Mouse (Mus musculus) left cerebral cortex, adult 2 months (tissue): ENCODE data around the gene Col5a1. TPM values are rescaled to one million over a fixed set of nuclear protein-coding genes. Genes with fewer than 3 reads are reported as not detected.
A peak's percentile ranks its signal among the peaks of the same experiment; 100 is the strongest.

Experiments used
- DNase-seq, 2 experiments: peaks; one replicate each; pipeline ENCODE4 v3.0.0; 2021 to 2022; ENCODE audit warnings: low spot score in 2 of 2, mixed read lengths in 1 of 2; ENCODE audit errors: extremely low spot score in 1 of 2
- H3K27ac ChIP-seq: fragments of 200-600 bp; 2 replicates; pipeline ENCODE4 v1.8.1; 2022
- H3K4me3 ChIP-seq: fragments of 200-600 bp; 2 replicates; pipeline ENCODE4 v1.8.1; 2022
- CTCF ChIP-seq: fragments of 200-600 bp; IDR thresholded peaks from 2 replicates; pipeline ENCODE4 v1.8.1; 2022; ENCODE audit warnings: antibody characterized with exemption, mild to moderate bottlenecking, moderate library complexity
- intact Hi-C: fragments of 180-260 bp; cut with DNase I; formaldehyde crosslinking; loops from one replicate; pipeline ENCODE4 v1.15.1; 2025
- total RNA-seq, 2 experiments: library from RNA; stranded (reverse); gene quantifications; 2 replicates each; pipeline ENCODE4 v1.2.3; 2021

The Col5a1 gene
- total RNA-seq, 2 experiments from 2014 or later: 6.9 to 10.1 TPM

GRCm38 (mm10) chr2:27930471-27931015 lies 44.3 kb downstream of the Col5a1 start:
- intact Hi-C loops: no loop called here
- Histone ChIP-seq H3K4me3 (no peak overlapping the region), H3K27ac (no peak overlapping the region)
- no peak for TF ChIP-seq CTCF
- no peak for DNase-seq

DNA sequence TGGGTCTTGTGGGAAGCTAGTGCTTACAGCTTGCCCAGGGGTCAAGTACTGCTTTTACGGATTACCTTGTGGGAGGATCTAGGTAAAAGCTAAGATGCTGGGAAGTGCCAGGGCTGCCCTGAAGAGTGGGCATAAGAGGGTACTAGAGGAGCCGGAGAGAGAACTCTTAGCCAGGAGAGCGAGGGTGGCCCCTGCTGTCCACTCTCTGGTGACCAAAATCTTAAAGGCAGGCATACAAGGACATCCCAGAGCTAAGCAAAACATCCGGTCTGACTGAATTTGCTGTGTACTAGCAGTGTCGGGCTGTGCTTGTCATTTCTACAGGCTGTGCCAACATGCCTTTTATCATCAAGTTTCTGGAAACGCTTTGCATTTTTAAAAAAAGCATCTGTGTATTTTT lies 44.9 kb downstream of the Col5a1 start:
- Histone ChIP-seq H3K4me3 (no peak overlapping the region), H3K27ac (no peak overlapping the region)
- no peak for TF ChIP-seq CTCF
- DNase-seq: no peak
- intact Hi-C loops: no loop called here

DNA sequence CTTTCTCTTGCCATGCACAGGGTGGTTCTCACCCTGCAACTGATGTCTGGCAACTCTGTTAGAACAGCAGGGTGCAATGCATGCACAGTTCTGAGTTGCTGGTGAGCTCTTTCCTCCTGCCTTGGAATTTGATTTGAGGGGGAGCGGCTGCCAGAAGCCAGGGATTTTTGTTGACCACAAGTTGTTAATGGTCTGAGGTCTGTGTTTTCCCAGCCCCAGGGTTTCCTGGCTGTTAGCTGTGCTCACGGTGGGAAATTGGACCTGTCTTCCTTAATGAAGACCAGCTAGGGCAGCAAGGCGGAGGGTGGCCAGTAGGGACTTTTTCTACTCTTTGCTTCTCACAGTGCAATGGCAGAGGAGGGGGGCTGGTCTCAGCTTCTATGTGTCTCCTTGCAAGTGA lies 45.7 kb downstream of the Col5a1 start:
- H3K4me3 ChIP-seq: no peak overlapping the region
- no peak for DNase-seq
- intact Hi-C loops: no loop called here
- TF ChIP-seq CTCF: no peak
- H3K27ac ChIP-seq: no peak overlapping the region

DNA sequence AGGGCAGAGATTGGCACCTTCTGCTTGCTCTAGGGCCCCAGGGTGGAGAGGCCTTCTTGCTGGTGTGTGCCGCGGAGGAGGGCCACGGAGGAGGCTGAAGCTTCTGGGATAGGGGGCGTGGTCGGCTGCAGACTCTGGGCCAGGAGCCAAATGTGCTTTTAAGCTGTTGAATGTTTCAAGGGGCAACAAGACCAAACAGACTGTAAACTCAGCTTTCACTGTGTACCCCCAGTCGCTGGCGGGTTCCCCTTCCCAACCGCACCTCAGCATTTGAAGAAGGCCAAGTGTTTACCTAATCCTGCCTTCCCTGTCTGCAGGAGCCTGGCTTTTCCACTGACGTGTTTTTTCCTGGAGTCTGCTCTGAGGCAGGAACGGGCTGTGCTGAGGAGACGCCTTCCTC lies 48.0 kb downstream of the Col5a1 start:
- DNase-seq: no peak

DNA sequence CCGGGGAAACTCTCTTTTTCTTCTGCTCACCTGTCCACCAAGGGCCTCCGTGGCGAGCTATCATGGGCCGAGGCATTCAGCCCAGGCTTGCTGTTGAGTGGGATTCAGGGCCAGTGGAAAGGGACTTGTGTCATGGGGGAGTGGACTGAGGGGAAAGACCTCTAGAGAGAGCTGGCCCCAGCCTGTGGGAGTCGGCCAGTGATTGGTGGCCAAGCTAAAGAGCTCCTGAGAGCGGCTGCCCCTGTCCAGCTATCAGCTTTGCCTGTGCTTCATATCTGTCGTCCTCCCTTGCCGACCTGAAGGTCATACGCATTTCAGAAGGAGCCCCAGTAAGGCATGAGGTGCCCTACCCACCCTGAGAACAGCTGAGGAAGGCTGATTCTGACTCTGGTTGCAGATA lies 48.6 kb downstream of the Col5a1 start:
- intact Hi-C loops: no loop called here
- no peak for DNase-seq
- Histone ChIP-seq H3K4me3 (no peak overlapping the region), H3K27ac (no peak overlapping the region)
- no peak for TF ChIP-seq CTCF

More for the DNA sequence above, 48.0 kb downstream of the Col5a1 start:
- TF ChIP-seq CTCF: no peak
- H3K4me3 ChIP-seq: no peak overlapping the region
- no peak overlapping the region for H3K27ac ChIP-seq
- intact Hi-C loops: no loop called here

DNA sequence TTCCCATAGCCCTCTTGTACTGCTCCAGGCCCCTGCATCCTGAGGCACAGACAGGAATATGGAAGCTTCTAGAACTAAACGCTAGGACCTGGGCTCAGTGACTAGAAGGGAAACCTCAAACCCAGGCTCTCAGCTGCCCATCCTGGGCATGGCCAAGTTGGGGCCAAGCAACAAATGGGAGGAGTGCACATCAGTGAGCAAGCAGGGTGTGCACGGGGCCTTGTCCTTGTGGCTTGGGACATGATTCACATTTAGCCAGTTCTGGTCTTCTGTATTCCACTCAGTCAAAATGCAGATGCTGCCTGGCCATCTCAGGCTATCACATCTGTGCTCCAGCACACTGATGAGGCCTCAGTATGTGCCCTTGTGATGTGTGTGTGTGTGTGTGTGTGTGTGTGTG lies 49.2 kb downstream of the Col5a1 start:
- Histone ChIP-seq H3K27ac (no peak overlapping the region), H3K4me3 (no peak overlapping the region)
- no peak for DNase-seq
- intact Hi-C loops: no loop called here
- no peak for TF ChIP-seq CTCF

DNA sequence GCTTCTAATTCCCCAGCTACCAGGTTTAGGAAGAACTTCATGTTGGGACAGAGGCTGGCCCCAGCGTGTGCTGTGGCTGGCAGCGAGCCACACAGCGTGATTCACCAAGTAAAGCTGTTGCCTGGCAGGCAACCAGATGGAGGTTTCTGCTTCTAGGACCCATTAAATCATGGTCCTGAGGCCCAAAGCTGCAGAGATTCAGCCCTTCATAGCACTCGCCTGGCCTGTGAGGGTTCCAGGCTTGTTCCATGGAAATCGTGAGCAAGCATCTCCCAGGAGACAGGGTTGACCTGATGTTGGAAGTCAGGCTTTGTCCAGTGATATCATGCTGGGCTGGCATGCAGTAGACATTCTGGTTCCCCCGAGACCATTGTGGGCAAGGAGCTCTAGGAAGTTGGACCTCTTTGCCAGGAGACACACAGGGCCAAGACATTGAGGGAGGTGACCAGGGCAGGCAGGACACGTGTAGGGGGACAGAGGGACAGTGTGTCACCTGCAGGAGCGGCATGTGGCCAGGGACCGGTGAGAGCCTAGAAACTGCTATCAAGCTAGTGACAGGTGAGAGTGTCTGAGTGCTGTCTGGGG lies 50.5 kb downstream of the Col5a1 start:
- intact Hi-C loops: no loop called here
- no peak overlapping the region for H3K27ac ChIP-seq
- DNase-seq: peak; percentile 54 to 73

GRCm38 (mm10) chr2:27939433-27939832 lies 53.2 kb downstream of the Col5a1 start:
- TF ChIP-seq CTCF: no peak
- H3K4me3 ChIP-seq: no peak overlapping the region
- intact Hi-C loops: no loop called here
- H3K27ac ChIP-seq: no peak overlapping the region
- DNase-seq: no peak

More for the DNA sequence above, 50.5 kb downstream of the Col5a1 start:
- no peak for TF ChIP-seq CTCF
- no peak overlapping the region for H3K4me3 ChIP-seq

GRCm38 (mm10) chr2:27940144-27940543 lies 53.9 kb downstream of the Col5a1 start:
- Histone ChIP-seq H3K4me3 (no peak overlapping the region), H3K27ac (no peak overlapping the region)
- DNase-seq: no peak
- no peak for TF ChIP-seq CTCF
- intact Hi-C loops: no loop called here

DNA sequence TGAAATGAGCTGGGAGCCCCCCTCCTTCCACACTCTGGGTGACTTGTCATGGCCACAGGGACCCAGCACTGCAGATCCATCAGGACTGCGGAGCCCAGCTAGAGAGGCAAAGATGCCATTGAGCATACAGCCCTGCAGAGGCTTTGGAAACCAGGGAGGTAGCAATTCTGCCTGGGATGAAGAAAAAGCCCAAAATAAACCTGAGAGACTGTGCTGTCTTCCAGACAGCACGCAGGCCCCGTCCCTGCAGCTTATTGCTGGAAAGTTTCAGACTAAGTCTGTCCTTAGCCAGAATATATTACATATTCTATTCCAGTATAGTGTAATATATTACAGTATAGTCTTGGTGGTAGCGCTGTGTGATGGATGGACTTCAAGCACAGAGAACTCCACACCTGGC lies 61.0 kb downstream of the Col5a1 start:
- Histone ChIP-seq H3K4me3 (no peak overlapping the region), H3K27ac (0 out of 2 replicates have a peak overlapping the region, but pooled peaks have one; percentile 7)
- DNase-seq: no peak
- no peak for TF ChIP-seq CTCF
- intact Hi-C loops: no loop called here

- DNase-seq: no peak
- intact Hi-C loops: no loop called here
- TF ChIP-seq CTCF: no peak
These were observed 61.7 kb downstream of the Col5a1 start for GRCm38 (mm10) chr2:27947917-27948316.

GRCm38 (mm10) chr2:27953866-27954265 lies 67.6 kb downstream of the Col5a1 start:
- Histone ChIP-seq H3K27ac (no peak overlapping the region), H3K4me3 (no peak overlapping the region)
- no peak for DNase-seq
- TF ChIP-seq CTCF: no peak
- intact Hi-C loops: no loop called here

More at GRCm38 (mm10) chr2:27947917-27948316, 61.7 kb downstream of the Col5a1 start:
- Histone ChIP-seq H3K4me3 (no peak overlapping the region), H3K27ac (no peak overlapping the region)

- Histone ChIP-seq H3K27ac (no peak overlapping the region), H3K4me3 (no peak overlapping the region)
- TF ChIP-seq CTCF: no peak
- DNase-seq: no peak
- intact Hi-C loops: no loop called here
These were observed 68.7 kb downstream of the Col5a1 start for GRCm38 (mm10) chr2:27954924-27955323.
